Mouse (Mus musculus): ENCODE results near the gene Cpn1.

DNA sequence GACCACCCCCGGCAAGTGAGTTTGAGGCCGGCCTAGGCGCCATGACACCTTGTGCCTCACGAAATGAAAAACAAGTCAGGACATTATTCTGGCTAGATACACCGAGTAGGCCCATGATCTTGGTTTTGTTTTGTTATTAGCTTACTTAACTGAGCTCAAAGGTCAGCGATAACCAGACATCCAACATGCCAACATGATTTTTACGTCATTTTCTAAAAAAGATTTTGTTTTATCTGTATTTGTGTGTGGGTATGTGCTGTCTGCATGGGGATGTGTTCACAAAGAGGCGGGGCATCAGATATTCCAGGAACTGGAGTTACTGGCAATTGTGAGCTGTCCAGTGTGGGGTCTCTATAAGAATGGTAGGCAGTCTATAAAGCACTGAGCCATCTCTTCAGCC is 14.2 kb downstream of the Cpn1 start:
- TF ChIP-seq CTCF (IDR thresholded peaks at IDR 0.05; ENCODE audit: extremely low read depth, insufficient read depth, insufficient read length, insufficient replicate concordance) (no peak), POLR2A (IDR thresholded peaks at IDR 0.05; ENCODE audit: low read depth, low read length) (no peak)
